Mouse (Mus musculus): ENCODE results near the gene Olfr828. TPM values are rescaled to one million over a fixed set of nuclear protein-coding genes. Genes with fewer than 3 reads are reported as not detected.
A peak's percentile ranks its signal among the peaks of the same experiment; 100 is the strongest.

The Olfr828 gene
- polyA plus RNA-seq (2015; fragmentation: Nextera tagmentation; extraction: Ambion mirVana): not detected in 2 replicates

GRCm38 (mm10) chr9:18819426-18819825 lies at the start of gene Olfr828:
TSS of gene Olfr828 (minus strand) at chr9:18819526.
- TF ChIP-seq CTCF (IDR thresholded peaks at IDR 0.05; ENCODE audit: low read depth): no peak
- no peaks in the 10 kb centered on the region for H3K36me3 ChIP-seq (ENCODE audit: insufficient read depth, low read length)
- no peak within 1 kb of the TSS for H3K4me3 ChIP-seq (replicated peaks; ENCODE audit: low read depth, low read length)
- no peaks in the 10 kb centered on the region for H3K27me3 ChIP-seq (ENCODE audit: insufficient read depth, low read length)
- no peaks in the 10 kb centered on the region for H3K9me3 ChIP-seq (replicated peaks; ENCODE audit: low read length)
- no peak within 1 kb of the TSS for H3K9ac ChIP-seq (ENCODE audit: low read depth, low read length)
- ATAC-seq (replicated peaks; ENCODE audit: low FRiP score, low read depth) (no peak), DNase-seq (ENCODE audit: low spot score) (no peak)
- H3K27ac ChIP-seq: no peak within 1 kb of the TSS
- H3K4me1 ChIP-seq (replicated peaks; ENCODE audit: insufficient read depth, low read length): no peaks in the 10 kb centered on the region
- H3K4me2 ChIP-seq (ENCODE audit: low read length): no peak within 1 kb of the TSS

GRCm38 (mm10) chr9:18854633-18855032 lies 35.3 kb upstream of the Olfr828 start, which contains the start of gene Olfr829:
TSS of gene Olfr829 (plus strand) at chr9:18854933.
- no peak for DNase-seq (ENCODE audit: low spot score)
- no peaks in the 10 kb centered on the region for H3K36me3 ChIP-seq (ENCODE audit: insufficient read depth, low read length)
- WGBS: 55% methylated on average over 1 of the region's 1 CpGs
- ATAC-seq (replicated peaks; ENCODE audit: low FRiP score, low read depth): no peak
- no peak within 1 kb of the TSS for H3K27ac ChIP-seq
- H3K9ac ChIP-seq (ENCODE audit: low read depth, low read length): no peak within 1 kb of the TSS
- H3K27me3 ChIP-seq (ENCODE audit: insufficient read depth, low read length): no peaks in the 10 kb centered on the region
- H3K4me1 ChIP-seq (replicated peaks; ENCODE audit: insufficient read depth, low read length): no peaks in the 10 kb centered on the region
- no peak for TF ChIP-seq CTCF (IDR thresholded peaks at IDR 0.05; ENCODE audit: low read depth)
- H3K4me2 ChIP-seq (ENCODE audit: low read length): no peak within 1 kb of the TSS
- H3K9me3 ChIP-seq (replicated peaks; ENCODE audit: low read length): no peaks in the 10 kb centered on the region
- no peak within 1 kb of the TSS for H3K4me3 ChIP-seq (replicated peaks; ENCODE audit: low read depth, low read length)

DNA sequence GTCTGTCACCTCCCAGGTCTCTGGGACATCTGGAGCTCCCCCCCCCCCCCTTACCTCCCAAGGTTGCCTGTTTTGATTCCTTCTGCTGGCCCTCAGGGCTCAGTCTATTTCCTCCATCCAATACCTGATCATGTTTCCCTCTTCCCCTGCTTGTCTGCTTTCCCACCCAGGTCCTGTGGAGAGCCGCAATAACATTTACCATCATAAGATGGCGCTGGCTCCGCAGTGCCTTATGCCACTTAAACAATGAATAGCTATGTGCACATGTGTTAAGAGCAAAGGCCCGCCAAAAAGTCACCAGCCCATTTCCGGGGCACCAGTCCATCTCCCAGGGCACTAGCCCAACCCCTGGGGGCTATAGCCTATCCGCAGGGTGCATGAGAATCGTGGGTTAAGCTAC lies 34.0 kb downstream of the Olfr828 start:
- TF ChIP-seq CTCF (IDR thresholded peaks at IDR 0.05; ENCODE audit: low read depth): no peak
- WGBS: 66% methylated on average over 7 of the region's 7 CpGs
- Histone ChIP-seq H3K9ac (ENCODE audit: low read depth, low read length) (no peak overlapping the region), H3K27ac (no peak overlapping the region), H3K4me1 (replicated peaks; ENCODE audit: insufficient read depth, low read length) (no peaks in the 10 kb centered on the region), H3K4me2 (ENCODE audit: low read length) (no peak overlapping the region), H3K27me3 (ENCODE audit: insufficient read depth, low read length) (no peaks in the 10 kb centered on the region), H3K4me3 (replicated peaks; ENCODE audit: low read depth, low read length) (no peak overlapping the region), H3K36me3 (ENCODE audit: insufficient read depth, low read length) (no peaks in the 10 kb centered on the region), H3K9me3 (replicated peaks; ENCODE audit: low read length) (no peaks in the 10 kb centered on the region)
- ATAC-seq (replicated peaks; ENCODE audit: low FRiP score, low read depth) (no peak), DNase-seq (ENCODE audit: low spot score) (no peak)

DNA sequence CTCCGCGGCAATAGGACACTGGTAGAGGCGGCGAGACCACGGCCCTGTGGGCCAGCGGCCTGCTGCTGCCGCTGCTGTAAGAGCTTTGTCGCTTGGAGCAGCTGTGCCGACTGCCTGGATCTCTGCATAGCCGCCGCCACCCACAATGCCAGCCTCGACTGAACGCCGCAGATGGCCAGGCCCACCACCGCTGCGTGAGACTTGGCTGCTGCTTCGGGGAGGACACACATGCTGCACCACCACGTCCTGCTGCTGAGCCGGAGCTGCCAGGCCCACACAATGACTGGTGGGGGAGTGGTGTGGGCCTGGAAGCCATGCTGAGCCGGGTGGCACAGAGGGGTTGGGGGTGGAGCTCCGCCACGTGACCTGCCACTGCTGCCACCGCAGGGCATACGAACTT lies 39.9 kb downstream of the Olfr828 start:
- Histone ChIP-seq H3K4me2 (ENCODE audit: low read length) (no peak overlapping the region), H3K4me1 (replicated peaks; ENCODE audit: insufficient read depth, low read length) (no peaks in the 10 kb centered on the region), H3K36me3 (ENCODE audit: insufficient read depth, low read length) (no peaks in the 10 kb centered on the region), H3K27ac (no peak overlapping the region), H3K4me3 (replicated peaks; ENCODE audit: low read depth, low read length) (no peak overlapping the region), H3K9me3 (replicated peaks; ENCODE audit: low read length) (no peaks in the 10 kb centered on the region), H3K9ac (ENCODE audit: low read depth, low read length) (no peak overlapping the region), H3K27me3 (ENCODE audit: insufficient read depth, low read length) (no peaks in the 10 kb centered on the region)
- 0 out of 2 replicates have a peak, but pooled peaks have one; percentile 25 for ATAC-seq (replicated peaks; ENCODE audit: low FRiP score, low read depth)
- WGBS: 80% methylated on average over 24 of the region's 24 CpGs
- TF ChIP-seq CTCF (IDR thresholded peaks at IDR 0.05; ENCODE audit: low read depth): no peak
- DNase-seq (ENCODE audit: low spot score): no peak

- DNase-seq (ENCODE audit: low spot score) (no peak), ATAC-seq (replicated peaks; ENCODE audit: low FRiP score, low read depth) (no peak)
- Histone ChIP-seq H3K4me1 (replicated peaks; ENCODE audit: insufficient read depth, low read length) (no peaks in the 10 kb centered on the region), H3K4me3 (replicated peaks; ENCODE audit: low read depth, low read length) (no peak overlapping the region), H3K4me2 (ENCODE audit: low read length) (no peak overlapping the region), H3K27me3 (ENCODE audit: insufficient read depth, low read length) (no peaks in the 10 kb centered on the region), H3K9me3 (replicated peaks; ENCODE audit: low read length) (no peaks in the 10 kb centered on the region), H3K27ac (no peak overlapping the region), H3K9ac (ENCODE audit: low read depth, low read length) (no peak overlapping the region), H3K36me3 (ENCODE audit: insufficient read depth, low read length) (no peaks in the 10 kb centered on the region)
- 78% methylated on average over 1 of the region's 1 CpGs for WGBS
- TF ChIP-seq CTCF (IDR thresholded peaks at IDR 0.05; ENCODE audit: low read depth): no peak
Observed at GRCm38 (mm10) chr9:18778981-18779380, 40.3 kb downstream of the Olfr828 start.

Other genes with a start within 250 kb of the Olfr828 start
- 0.01 and 0.08 TPM in 2 replicates for gene Muc16, start 145.0 kb downstream of the Olfr828 start, polyA plus RNA-seq (2015; fragmentation: Nextera tagmentation; extraction: Ambion mirVana)
- gene Olfr24, start 55.5 kb downstream of the Olfr828 start, polyA plus RNA-seq (2015; fragmentation: Nextera tagmentation; extraction: Ambion mirVana): not detected in 2 replicates
- gene Olfr829, start 35.4 kb upstream of the Olfr828 start, polyA plus RNA-seq (2015; fragmentation: Nextera tagmentation; extraction: Ambion mirVana): 0.09 and 0.16 TPM in 2 replicates
- 0.07 TPM in 1 of 2 replicates, not detected in the other for gene Olfr830, start 55.2 kb upstream of the Olfr828 start, polyA plus RNA-seq (2015; fragmentation: Nextera tagmentation; extraction: Ambion mirVana)
- 0.04 TPM in 1 of 2 replicates, not detected in the other for gene Olfr832, start 117.6 kb upstream of the Olfr828 start, polyA plus RNA-seq (2015; fragmentation: Nextera tagmentation; extraction: Ambion mirVana)
- not detected in 2 replicates for gene Olfr834, start 168.5 kb upstream of the Olfr828 start, polyA plus RNA-seq (2015; fragmentation: Nextera tagmentation; extraction: Ambion mirVana)
- not detected in 2 replicates for gene Olfr835, start 213.2 kb upstream of the Olfr828 start, polyA plus RNA-seq (2015; fragmentation: Nextera tagmentation; extraction: Ambion mirVana)

Measured in kidney, postnatal 0 days (tissue).